Mouse (Mus musculus): ENCODE results near the gene Hist1h2ai.
A peak's percentile ranks its signal among the peaks of the same experiment; 100 is the strongest.

Gene Hist1h2ai

GRCm38 (mm10) chr13:21727948-21728572, 11.8 kb downstream of the Hist1h2ai start:
- no peak for DNase-seq (ENCODE audit: low spot score)

DNA sequence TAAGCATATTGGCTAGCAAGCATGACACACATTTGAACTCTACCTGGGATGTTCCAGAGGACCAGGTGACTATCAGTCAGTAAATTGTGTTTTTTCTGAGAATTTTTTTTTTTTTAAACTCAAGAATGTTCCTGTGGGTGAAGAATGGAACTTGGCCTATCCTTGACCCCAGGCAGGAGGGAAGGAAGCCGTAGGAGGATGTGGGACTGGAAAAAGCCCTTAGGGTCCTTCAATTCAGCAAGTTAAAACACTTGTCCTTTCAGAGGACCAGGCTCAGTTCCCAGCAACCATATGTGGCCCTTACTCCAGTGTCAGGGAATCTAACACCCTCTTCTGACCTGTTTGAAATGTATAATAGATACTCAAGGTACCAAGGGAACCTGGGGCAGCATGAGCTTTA, 13.3 kb downstream of the Hist1h2ai start:
- no peak for DNase-seq (ENCODE audit: low spot score)

GRCm38 (mm10) chr13:21733466-21733865, 17.2 kb downstream of the Hist1h2ai start:
- peak; percentile 37 for DNase-seq (ENCODE audit: low spot score)

DNA sequence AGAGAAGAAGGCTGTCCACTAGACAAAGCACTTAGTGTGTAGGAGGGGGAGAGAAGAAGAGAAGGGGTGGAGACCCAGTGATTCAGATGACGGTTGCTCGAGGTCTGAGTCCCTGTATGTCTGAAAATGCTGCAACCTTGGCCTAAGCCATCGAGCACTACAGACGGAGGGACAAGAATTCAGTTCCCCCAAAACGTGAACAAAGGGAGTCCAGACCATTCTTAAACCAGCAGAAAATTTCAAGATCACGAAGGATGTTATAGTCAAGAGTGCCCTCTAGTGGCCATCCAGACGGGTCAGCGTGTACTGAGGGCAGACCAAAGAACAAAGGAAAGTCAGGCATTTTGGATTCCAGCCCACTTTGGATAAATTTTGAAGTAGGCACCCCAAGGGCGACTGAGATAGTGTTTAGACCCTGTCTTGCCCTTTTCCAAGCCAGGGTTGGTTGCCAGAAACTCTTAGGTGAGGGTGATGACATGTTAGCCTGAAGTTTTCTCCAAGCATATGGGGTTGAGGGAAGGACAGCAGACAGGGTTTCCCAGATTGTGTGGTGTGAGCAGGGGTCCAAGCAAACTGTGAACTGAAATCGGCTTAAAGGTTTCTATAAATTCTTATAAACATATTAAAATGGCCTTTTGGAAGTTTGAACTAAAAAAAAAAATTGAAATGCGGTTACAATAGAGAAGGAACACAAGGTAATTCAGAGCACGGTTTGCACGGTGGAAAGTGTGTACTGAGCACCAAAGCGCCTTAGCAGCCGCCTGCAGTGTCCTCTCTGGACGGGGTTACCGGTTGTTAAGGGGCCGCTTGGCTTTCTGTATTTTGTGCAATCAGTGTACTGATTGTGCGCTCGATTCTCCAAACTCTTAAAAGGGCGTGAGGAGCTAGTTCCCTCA, 18.0 kb downstream of the Hist1h2ai start:
- DNase-seq (ENCODE audit: low spot score) = peak; percentile 98

- DNase-seq (ENCODE audit: low spot score) = peak; percentile 93
Measured at GRCm38 (mm10) chr13:21734906-21735767, 18.9 kb downstream of the Hist1h2ai start, which contains the start of gene Hist1h4j. Gene Hist1h4j, plus strand, starts transcription at chr13:21735064.

DNA sequence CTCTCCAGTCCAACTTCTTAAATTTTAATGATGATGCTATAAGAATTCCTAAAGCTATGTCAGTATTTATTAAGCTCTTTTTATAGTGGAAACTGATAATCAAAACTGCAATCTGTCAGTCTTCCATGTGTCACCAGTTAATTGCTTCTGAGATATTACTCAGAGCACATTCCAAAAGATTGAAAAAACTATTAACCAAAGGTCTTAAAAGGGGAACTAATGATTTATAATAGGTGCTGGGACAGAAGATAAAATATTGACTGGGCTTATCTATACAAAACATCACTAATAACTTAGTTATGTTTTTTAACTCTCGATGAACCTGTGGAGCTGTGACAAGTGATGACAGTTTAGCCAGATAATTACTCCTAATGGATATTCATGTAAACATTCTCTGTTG, 28.8 kb downstream of the Hist1h2ai start:
- DNase-seq (ENCODE audit: low spot score) = no peak

- peak; percentile 66 for DNase-seq (ENCODE audit: low spot score)
Measured at GRCm38 (mm10) chr13:21749387-21750158, 33.4 kb downstream of the Hist1h2ai start.

GRCm38 (mm10) chr13:21750159-21751017, 34.2 kb downstream of the Hist1h2ai start, which contains the start of gene Hist1h4k:
Gene Hist1h4k, minus strand, starts transcription at chr13:21750505.
- DNase-seq (ENCODE audit: low spot score) = peak; percentile 94

DNA sequence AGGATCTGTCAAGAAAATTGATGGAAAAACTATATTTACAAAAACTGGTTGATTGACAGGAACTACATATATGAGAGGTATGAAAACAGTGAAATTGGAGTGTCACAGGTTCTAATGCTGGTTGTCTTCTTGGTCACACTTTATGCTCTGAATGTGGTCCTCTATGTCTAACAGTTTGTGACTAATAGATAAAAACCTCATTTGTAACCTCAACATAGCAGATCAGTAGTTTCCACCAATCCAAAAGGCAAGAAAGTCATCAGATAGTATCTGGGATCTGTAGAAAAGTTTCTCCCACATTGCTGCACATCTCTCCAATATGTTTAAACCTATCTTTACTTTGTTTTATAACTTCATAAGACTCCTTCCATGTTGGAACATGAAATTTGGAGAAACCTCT, 35.2 kb downstream of the Hist1h2ai start:
- DNase-seq (ENCODE audit: low spot score) = no peak

- no peak for DNase-seq (ENCODE audit: low spot score)
Measured at GRCm38 (mm10) chr13:21751827-21752226, 35.6 kb downstream of the Hist1h2ai start.

DNA sequence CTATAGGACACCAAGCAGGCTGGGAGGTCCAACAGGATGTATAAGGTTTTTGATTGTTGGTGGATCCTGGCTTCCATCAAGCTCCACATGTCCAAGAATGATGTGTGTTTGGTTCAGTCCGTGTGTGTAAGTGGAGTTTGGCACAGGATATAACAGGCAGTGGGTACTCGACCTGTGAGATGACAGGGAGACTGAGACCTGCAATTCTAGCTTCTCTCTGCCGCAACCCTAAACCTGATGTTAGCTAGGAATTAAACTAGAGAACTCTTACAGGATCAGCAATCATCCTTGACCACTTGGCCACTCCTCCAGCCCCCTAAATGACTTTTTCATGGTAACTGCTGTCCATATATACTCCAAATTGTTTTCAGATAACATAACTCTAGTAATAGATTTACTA, 36.1 kb downstream of the Hist1h2ai start:
- no peak for DNase-seq (ENCODE audit: low spot score)

DNA sequence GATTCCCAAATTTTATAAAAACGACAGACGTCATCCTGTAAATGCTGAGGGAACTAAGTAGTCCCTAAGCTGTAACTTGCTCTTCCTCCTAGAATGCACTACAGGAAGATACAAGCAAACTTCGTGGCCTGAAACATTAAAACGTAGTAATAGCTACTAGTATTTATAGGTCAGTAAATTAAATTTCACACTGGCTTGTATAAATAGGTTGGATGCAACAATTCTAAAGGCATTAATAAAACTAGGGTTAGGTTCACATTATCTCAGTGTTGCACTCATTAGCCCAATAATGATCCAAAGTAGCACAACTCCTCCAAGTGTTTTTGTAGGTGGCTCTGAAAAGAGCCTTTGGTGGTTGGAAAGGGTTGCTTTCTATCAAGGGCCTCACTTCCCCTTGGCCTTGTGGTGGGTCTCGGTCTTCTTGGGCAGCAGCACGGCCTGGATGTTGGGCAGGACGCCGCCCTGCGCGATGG, 36.9 kb downstream of the Hist1h2ai start:
- DNase-seq (ENCODE audit: low spot score) = peak; percentile 57

DNA sequence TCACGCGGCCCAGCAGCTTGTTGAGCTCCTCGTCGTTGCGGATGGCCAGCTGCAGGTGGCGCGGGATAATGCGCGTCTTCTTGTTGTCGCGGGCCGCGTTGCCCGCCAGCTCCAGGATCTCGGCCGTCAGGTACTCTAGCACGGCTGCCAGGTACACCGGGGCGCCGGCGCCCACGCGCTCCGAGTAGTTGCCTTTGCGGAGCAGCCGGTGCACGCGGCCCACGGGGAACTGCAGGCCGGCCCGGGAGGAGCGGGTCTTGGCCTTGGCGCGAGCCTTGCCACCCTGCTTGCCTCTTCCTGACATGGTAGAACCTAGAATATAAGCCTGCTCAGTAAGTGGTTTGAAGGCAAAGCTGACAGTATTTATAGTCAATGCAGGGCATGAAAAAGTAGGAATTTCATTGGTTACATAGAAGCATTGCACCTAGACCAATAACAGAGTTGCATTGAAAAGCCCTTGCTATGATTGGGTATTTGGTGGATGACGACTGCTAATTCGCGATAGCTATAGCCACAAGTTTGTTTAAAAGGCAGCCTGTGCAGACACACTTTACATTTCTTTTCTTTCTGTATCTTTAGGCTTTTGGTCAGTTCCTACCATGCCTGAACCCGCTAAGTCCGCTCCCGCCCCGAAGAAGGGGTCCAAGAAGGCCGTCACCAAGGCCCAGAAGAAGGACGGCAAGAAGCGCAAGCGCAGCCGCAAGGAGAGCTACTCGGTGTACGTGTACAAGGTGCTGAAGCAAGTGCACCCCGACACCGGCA, 37.5 kb downstream of the Hist1h2ai start, which contains the start of the genes Hist1h2ak and Hist1h2bn:
Gene Hist1h2ak, minus strand, starts transcription at position 304 of the 762 bp plus-strand sequence.
Gene Hist1h2bn, plus strand, starts transcription at position 600 of the 762 bp plus-strand sequence.
- peak; percentile 94 for DNase-seq (ENCODE audit: low spot score)

GRCm38 (mm10) chr13:21754294-21755001, 38.2 kb downstream of the Hist1h2ai start:
- peak; percentile 72 for DNase-seq (ENCODE audit: low spot score)

- no peak for DNase-seq (ENCODE audit: low spot score)
Measured at GRCm38 (mm10) chr13:21755707-21756106, 39.5 kb downstream of the Hist1h2ai start.
